Mouse (Mus musculus): ENCODE data around the gene Ceacam9.

- TF ChIP-seq POLR2A (IDR thresholded peaks at IDR 0.05; ENCODE audit: control insufficient read depth, extremely low read depth, insufficient read depth, low read length, poor library complexity) = no peak
- TF ChIP-seq CTCF (IDR thresholded peaks at IDR 0.05; ENCODE audit: borderline replicate concordance, control insufficient read depth, extremely low read depth, insufficient read depth, low read length, poor library complexity) = no peak
Measured at GRCm38 (mm10) chr7:16755362-16756017, 33.8 kb downstream of the Ceacam9 start.

Data from thymus, adult 2 months (tissue).